Mouse (Mus musculus): ENCODE measurements around the gene Crebbp. TPM values are rescaled to one million over a fixed set of nuclear protein-coding genes. Genes with fewer than 3 reads are reported as not detected.
A peak's percentile ranks its signal among the peaks of the same experiment; 100 is the strongest.
"Not testable (repeated sequence)": the region's sequence is repeated elsewhere in the genome, so short reads cannot be mapped to it uniquely, and the experiment has no call there.

Crebbp gene
- total RNA-seq (2014; rRNA removed) (10.1 and 15.2 TPM in 2 replicates), polyA plus RNA-seq (2012; rRNA removed) (7.0 and 8.4 TPM in 2 replicates)

- Histone ChIP-seq H3K36me3 (ENCODE audit: control insufficient read depth, insufficient read depth, low read length) (no peaks in the 10 kb centered on the region), H3K4me3 (ENCODE audit: insufficient read depth, low read depth, low read length) (peak within 1 kb of the TSS; percentile 99), H3K79me2 (ENCODE audit: control insufficient read depth, insufficient read depth, low read length) (peaks cover 28% of the 10 kb centered on the region), H3K9ac (ENCODE audit: low read depth, low read length) (peak within 1 kb of the TSS; percentile 83), H3K27me3 (ENCODE audit: control insufficient read depth, insufficient read depth, low read length) (no peaks in the 10 kb centered on the region), H3K4me1 (ENCODE audit: control insufficient read depth, insufficient read depth, low read length) (peaks cover 18% of the 10 kb centered on the region), H3K27ac (replicated peaks; ENCODE audit: insufficient read depth, low read depth, low read length) (peak within 1 kb of the TSS; percentile 66)
- DNase-seq (ENCODE audit: extremely low read depth, low read depth, low spot score), result peak; percentile 51
- WGBS, result 2% methylated on average over 84 of the region's 92 CpGs
- 0 out of 2 replicates have a peak, but pooled peaks have one; percentile 5 for TF ChIP-seq POLR2A (IDR thresholded peaks at IDR 0.05; ENCODE audit: extremely low read depth, insufficient read depth, low read length)
- no peak for TF ChIP-seq CTCF (IDR thresholded peaks at IDR 0.05; ENCODE audit: low read depth, low read length)
These were observed at the start of gene Crebbp for GRCm38 (mm10) chr16:4213799-4214551. Gene Crebbp (minus strand): TSS chr16:4213997.

DNA sequence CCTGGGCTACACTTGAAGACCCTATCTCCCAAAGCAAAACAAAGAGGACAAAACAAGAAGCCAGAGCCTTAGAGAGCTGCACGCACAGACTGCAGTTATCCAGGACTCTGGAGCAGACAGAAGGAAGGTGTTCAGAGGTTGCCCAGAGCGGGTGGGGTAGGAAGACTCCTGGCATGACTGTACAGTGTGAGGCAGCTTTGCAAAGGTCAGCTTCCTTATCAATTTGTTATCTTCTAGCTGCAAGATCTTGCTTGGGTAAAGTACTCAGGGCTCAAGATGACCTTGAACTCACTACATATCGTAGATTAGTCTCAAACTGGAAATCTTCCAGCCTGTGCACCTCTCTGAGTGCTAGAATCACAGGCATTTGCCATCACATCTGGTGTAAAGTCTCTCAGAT lies 49.7 kb upstream of the Crebbp start:
- no peak overlapping the region for H3K9ac ChIP-seq (ENCODE audit: low read depth, low read length)
- no peak for TF ChIP-seq POLR2A (IDR thresholded peaks at IDR 0.05; ENCODE audit: extremely low read depth, insufficient read depth, low read length)
- no peak for TF ChIP-seq CTCF (IDR thresholded peaks at IDR 0.05; ENCODE audit: low read depth, low read length)
- no peak for DNase-seq (ENCODE audit: extremely low read depth, low read depth, low spot score)
- 69% methylated on average over 3 of the region's 3 CpGs for WGBS
- H3K4me1 ChIP-seq (ENCODE audit: control insufficient read depth, insufficient read depth, low read length), result no peaks in the 10 kb centered on the region
- H3K79me2 ChIP-seq (ENCODE audit: control insufficient read depth, insufficient read depth, low read length), result no peaks in the 10 kb centered on the region
- H3K36me3 ChIP-seq (ENCODE audit: control insufficient read depth, insufficient read depth, low read length), result no peaks in the 10 kb centered on the region
- no peak overlapping the region for H3K27ac ChIP-seq (replicated peaks; ENCODE audit: insufficient read depth, low read depth, low read length)
- H3K4me3 ChIP-seq (ENCODE audit: insufficient read depth, low read depth, low read length), result no peak overlapping the region
- H3K27me3 ChIP-seq (ENCODE audit: control insufficient read depth, insufficient read depth, low read length), result no peaks in the 10 kb centered on the region

DNA sequence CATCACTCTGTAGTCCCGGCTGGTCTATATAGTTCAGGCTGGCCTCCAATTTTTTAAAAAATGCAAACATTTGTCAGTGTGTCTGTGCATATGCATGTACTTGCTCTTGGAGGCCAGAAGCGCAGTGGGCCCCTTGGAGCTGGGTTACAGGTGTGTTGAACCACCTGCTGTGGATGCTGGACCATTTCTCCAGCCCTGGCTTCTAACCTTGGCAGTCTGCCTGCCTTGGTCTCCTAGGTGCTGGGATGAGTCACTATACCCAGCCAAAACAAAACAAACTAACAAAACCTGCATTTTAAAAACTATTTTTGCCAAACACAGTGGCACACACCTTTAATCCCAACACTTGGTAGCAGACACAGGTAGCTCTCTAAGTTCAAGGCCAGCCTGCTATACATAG lies 43.7 kb upstream of the Crebbp start:
- DNase-seq (ENCODE audit: extremely low read depth, low read depth, low spot score), result no peak
- H3K9ac ChIP-seq (ENCODE audit: low read depth, low read length), result no peak overlapping the region
- WGBS, result 92% methylated on average over 2 of the region's 2 CpGs
- H3K27me3 ChIP-seq (ENCODE audit: control insufficient read depth, insufficient read depth, low read length), result no peaks in the 10 kb centered on the region
- TF ChIP-seq CTCF (IDR thresholded peaks at IDR 0.05; ENCODE audit: low read depth, low read length) (no peak), POLR2A (IDR thresholded peaks at IDR 0.05; ENCODE audit: extremely low read depth, insufficient read depth, low read length) (no peak)
- H3K4me3 ChIP-seq (ENCODE audit: insufficient read depth, low read depth, low read length), result no peak overlapping the region
- H3K36me3 ChIP-seq (ENCODE audit: control insufficient read depth, insufficient read depth, low read length), result no peaks in the 10 kb centered on the region
- no peaks in the 10 kb centered on the region for H3K79me2 ChIP-seq (ENCODE audit: control insufficient read depth, insufficient read depth, low read length)
- no peaks in the 10 kb centered on the region for H3K4me1 ChIP-seq (ENCODE audit: control insufficient read depth, insufficient read depth, low read length)
- no peak overlapping the region for H3K27ac ChIP-seq (replicated peaks; ENCODE audit: insufficient read depth, low read depth, low read length)

GRCm38 (mm10) chr16:4248791-4249190 lies 35.0 kb upstream of the Crebbp start:
- H3K4me1 ChIP-seq (ENCODE audit: control insufficient read depth, insufficient read depth, low read length), result no peaks in the 10 kb centered on the region
- TF ChIP-seq CTCF (IDR thresholded peaks at IDR 0.05; ENCODE audit: low read depth, low read length) (no peak), POLR2A (IDR thresholded peaks at IDR 0.05; ENCODE audit: extremely low read depth, insufficient read depth, low read length) (no peak)
- H3K9ac ChIP-seq (ENCODE audit: low read depth, low read length), result no peak overlapping the region
- DNase-seq (ENCODE audit: extremely low read depth, low read depth, low spot score), result no peak
- H3K79me2 ChIP-seq (ENCODE audit: control insufficient read depth, insufficient read depth, low read length), result no peaks in the 10 kb centered on the region
- no peaks in the 10 kb centered on the region for H3K27me3 ChIP-seq (ENCODE audit: control insufficient read depth, insufficient read depth, low read length)
- no peak overlapping the region for H3K27ac ChIP-seq (replicated peaks; ENCODE audit: insufficient read depth, low read depth, low read length)
- no peaks in the 10 kb centered on the region for H3K36me3 ChIP-seq (ENCODE audit: control insufficient read depth, insufficient read depth, low read length)
- WGBS, result 89% methylated on average over 3 of the region's 3 CpGs
- no peak overlapping the region for H3K4me3 ChIP-seq (ENCODE audit: insufficient read depth, low read depth, low read length)

- H3K79me2 ChIP-seq (ENCODE audit: control insufficient read depth, insufficient read depth, low read length); H3K4me1 ChIP-seq (ENCODE audit: control insufficient read depth, insufficient read depth, low read length); H3K4me3 ChIP-seq (ENCODE audit: insufficient read depth, low read depth, low read length); H3K27ac ChIP-seq (replicated peaks; ENCODE audit: insufficient read depth, low read depth, low read length); H3K27me3 ChIP-seq (ENCODE audit: control insufficient read depth, insufficient read depth, low read length); H3K36me3 ChIP-seq (ENCODE audit: control insufficient read depth, insufficient read depth, low read length); H3K9ac ChIP-seq (ENCODE audit: low read depth, low read length); DNase-seq (ENCODE audit: extremely low read depth, low read depth, low spot score): not testable (repeated sequence)
- WGBS, result 83% methylated on average over 1 of the region's 1 CpGs
These were observed 31.4 kb upstream of the Crebbp start for GRCm38 (mm10) chr16:4245241-4245640.

DNA sequence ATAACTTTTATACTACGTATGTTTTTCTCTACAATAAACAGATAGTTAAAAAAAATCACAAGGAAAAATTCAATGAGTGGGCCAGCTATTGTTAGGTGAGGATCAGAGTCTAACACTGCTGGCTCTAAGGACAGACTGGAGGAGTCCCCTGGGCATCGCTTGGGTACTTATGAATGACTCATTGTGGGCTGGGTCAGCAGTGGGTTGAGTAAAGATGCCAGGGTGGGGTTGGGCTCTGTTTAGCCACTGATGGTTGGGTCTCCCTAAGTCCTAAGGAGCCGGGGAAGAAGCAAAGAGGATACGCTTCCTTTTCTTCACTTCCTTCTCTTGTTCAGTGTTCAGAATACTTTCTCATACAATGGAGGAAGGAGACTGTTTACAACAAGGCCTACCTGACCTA lies 22.3 kb upstream of the Crebbp start:
- no peaks in the 10 kb centered on the region for H3K79me2 ChIP-seq (ENCODE audit: control insufficient read depth, insufficient read depth, low read length)
- H3K27me3 ChIP-seq (ENCODE audit: control insufficient read depth, insufficient read depth, low read length), result no peaks in the 10 kb centered on the region
- 84% methylated on average over 4 of the region's 4 CpGs for WGBS
- no peak overlapping the region for H3K9ac ChIP-seq (ENCODE audit: low read depth, low read length)
- no peaks in the 10 kb centered on the region for H3K4me1 ChIP-seq (ENCODE audit: control insufficient read depth, insufficient read depth, low read length)
- H3K4me3 ChIP-seq (ENCODE audit: insufficient read depth, low read depth, low read length), result no peak overlapping the region
- TF ChIP-seq POLR2A (IDR thresholded peaks at IDR 0.05; ENCODE audit: extremely low read depth, insufficient read depth, low read length) (no peak), CTCF (IDR thresholded peaks at IDR 0.05; ENCODE audit: low read depth, low read length) (no peak)
- H3K36me3 ChIP-seq (ENCODE audit: control insufficient read depth, insufficient read depth, low read length), result no peaks in the 10 kb centered on the region
- DNase-seq (ENCODE audit: extremely low read depth, low read depth, low spot score), result no peak
- H3K27ac ChIP-seq (replicated peaks; ENCODE audit: insufficient read depth, low read depth, low read length), result no peak overlapping the region
